Mouse (Mus musculus) common myeloid progenitor, adult 5-6 weeks (primary cell): Measurements from ENCODE around the gene Pkmyt1. TPM values are rescaled to one million over a fixed set of nuclear protein-coding genes. Genes with fewer than 3 reads are reported as not detected.
A peak's percentile ranks its signal among the peaks of the same experiment; 100 is the strongest.

Experiments used
- ATAC-seq: replicated peaks from 2 replicates; pipeline ENCODE4 v1.8.0; 2016; ENCODE audit warnings: low read depth, mild to moderate bottlenecking, moderate TSS enrichment, inconsistent platforms; ENCODE audit not compliant: poor library complexity, severe bottlenecking
- total RNA-seq: library from RNA; stranded (forward); fragments of 200-1000, 187-1606 nt; gene quantifications from 2 replicates; pipeline ENCODE4 v1.2.3, GENCODE M21; 2017

Gene Pkmyt1
- total RNA-seq, 1 experiment from 2014 or later, result 28.1 TPM

GRCm38 (mm10) chr17:23776216-23776615 is 50.1 kb downstream of the Pkmyt1 start:
- no peak for ATAC-seq

GRCm38 (mm10) chr17:23777141-23777540 is 51.0 kb downstream of the Pkmyt1 start:
- no peak for ATAC-seq

GRCm38 (mm10) chr17:23778447-23778846 is 52.3 kb downstream of the Pkmyt1 start:
- no peak for ATAC-seq

- no peak for ATAC-seq
Observed at GRCm38 (mm10) chr17:23783352-23783751, 57.2 kb downstream of the Pkmyt1 start.

GRCm38 (mm10) chr17:23785561-23786471 is 59.7 kb downstream of the Pkmyt1 start, which contains the start of gene Flywch2:
Gene Flywch2, minus strand, starts transcription at chr17:23786081.
- peak; percentile 76 for ATAC-seq

Other genes with a start within 250 kb of the Pkmyt1 start
- not detected in 2 replicates for gene Vmn2r117, start 246.6 kb upstream of the Pkmyt1 start, total RNA-seq
- gene Zfp213, start 162.1 kb upstream of the Pkmyt1 start, total RNA-seq, result 8.9 and 10.1 TPM in 2 replicates
- 0.14 and 1.8 TPM in 2 replicates for gene Zfp13, start 126.8 kb upstream of the Pkmyt1 start, total RNA-seq
- gene Zscan10, start 125.5 kb upstream of the Pkmyt1 start, total RNA-seq, result not detected in 2 replicates
- 0.24 TPM in 1 of 2 replicates, not detected in the other for gene Mmp25, start 81.1 kb upstream of the Pkmyt1 start, total RNA-seq
- not detected in 2 replicates for gene Bicdl2, start 65.8 kb upstream of the Pkmyt1 start, total RNA-seq
- 19.2 and 26.9 TPM in 2 replicates for gene Hcfc1r1, start 52.7 kb upstream of the Pkmyt1 start, total RNA-seq
- 44.6 and 55.5 TPM in 2 replicates for gene Thoc6, start 52.5 kb upstream of the Pkmyt1 start, total RNA-seq
- 10.1 and 13.2 TPM in 2 replicates for gene Tnfrsf12a, start 48.9 kb upstream of the Pkmyt1 start, total RNA-seq
- gene Cldn6, start 47.1 kb upstream of the Pkmyt1 start, total RNA-seq, result 1.3 TPM in 1 of 2 replicates, not detected in the other
- not detected in 2 replicates for gene Cldn9, start 42.3 kb upstream of the Pkmyt1 start, total RNA-seq
- gene 1520401A03Rik, start 3.6 kb upstream of the Pkmyt1 start, total RNA-seq, result not detected in 2 replicates
- gene Paqr4, start 14.5 kb downstream of the Pkmyt1 start, total RNA-seq, result 4.4 and 5.3 TPM in 2 replicates
- gene Kremen2, start 19.5 kb downstream of the Pkmyt1 start, total RNA-seq, result not detected in 2 replicates
- 33.8 and 34.0 TPM in 2 replicates for gene Flywch1, start 45.3 kb downstream of the Pkmyt1 start, total RNA-seq
- gene Flywch2, start 59.7 kb downstream of the Pkmyt1 start, total RNA-seq, result 0.46 and 4.6 TPM in 2 replicates
- 234 and 239 TPM in 2 replicates for gene Srrm2, start 64.2 kb downstream of the Pkmyt1 start, total RNA-seq
- gene Elob, start 102.8 kb downstream of the Pkmyt1 start, total RNA-seq, result 96.2 and 130 TPM in 2 replicates
- not detected in 2 replicates for gene Prss33, start 109.7 kb downstream of the Pkmyt1 start, total RNA-seq
- gene Prss32, start 117.5 kb downstream of the Pkmyt1 start, total RNA-seq, result not detected in 2 replicates
- not detected in 2 replicates for gene Prss41, start 117.8 kb downstream of the Pkmyt1 start, total RNA-seq
- not detected in 2 replicates for gene Prss21, start 141.7 kb downstream of the Pkmyt1 start, total RNA-seq
- not detected in 2 replicates for gene Dcpp1, start 154.5 kb downstream of the Pkmyt1 start, total RNA-seq
- not detected in 2 replicates for gene Dcpp2, start 154.5 kb downstream of the Pkmyt1 start, total RNA-seq
- not detected in 2 replicates for gene Dcpp3, start 191.1 kb downstream of the Pkmyt1 start, total RNA-seq
- not detected in 2 replicates for gene Sbp, start 215.3 kb downstream of the Pkmyt1 start, total RNA-seq
- not detected in 2 replicates for gene Sbpl, start 228.9 kb downstream of the Pkmyt1 start, total RNA-seq